In the genomic region with DNA sequence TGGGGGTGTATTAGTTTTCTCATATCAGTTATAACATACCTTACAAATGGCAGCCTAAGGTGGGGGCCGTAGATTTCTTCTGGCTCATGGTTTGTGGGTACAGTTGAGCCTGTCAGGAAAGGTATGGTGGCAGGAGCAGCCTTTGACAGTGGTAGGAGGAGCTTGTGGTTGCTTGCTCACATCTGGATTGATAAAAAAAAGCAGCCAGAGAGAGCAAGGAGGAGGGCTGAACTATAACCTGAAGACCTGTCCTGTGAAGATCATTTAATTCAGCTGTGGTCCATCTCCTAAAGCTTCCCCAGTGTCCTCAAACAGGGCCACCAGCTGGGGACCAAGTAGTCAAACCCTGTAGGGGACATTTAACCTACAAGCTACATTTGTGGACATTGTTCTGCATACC, we compare ENCODE assay signal across 10 mouse cellular contexts. TPM values are rescaled to one million over a fixed set of nuclear protein-coding genes. Genes with fewer than 3 reads are reported as not detected.
DNase-seq lines count a peak whose midpoint lies in the region; ATAC-seq and TF ChIP-seq lines count a peak whose summit lies in the region.
"Had no signal": no experiment of that assay in that cellular context is flagged by ENCODE, and none has a peak within 500 bp of the region (broad histone marks: within the 10 kb centered on the region; RNA-seq: fewer than 3 reads in every experiment).

No protein-coding gene starts in this region.

- no peak overlapping the region for H3K4me3 ChIP-seq in heart, adult 2 months
- H3K4me3 ChIP-seq: forebrain, embryonic 12.5 days had no signal

- H3K27ac ChIP-seq in heart, adult 2 months, result peak overlapping the region; percentile 21; the same call in 1 of the 2 replicates
- H3K27ac ChIP-seq: forebrain, embryonic 12.5 days had no signal

- no peaks in the 10 kb centered on the region for H3K27me3 ChIP-seq in heart, adult 2 months (ENCODE audit: control insufficient read depth, insufficient read depth, low read length)
- H3K27me3 ChIP-seq: forebrain, embryonic 12.5 days had no signal

- no peak for DNase-seq in heart, adult 2 months
- no peak for DNase-seq in heart, postnatal 36 days
- peak; percentile 75 for DNase-seq in A20 (ENCODE audit: low read depth, low spot score)
- DNase-seq in frontal cortex, postnatal 25 days (ENCODE audit: low spot score in 2 of 2), result no peak
- no peak for DNase-seq in gastrocnemius, postnatal 14 days
- DNase-seq in thymus, postnatal 14 days, result no peak
- DNase-seq: gastrocnemius, postnatal 10 days had no signal

- peaks cover 2% of the 10 kb centered on the region; the same call in 1 of the 2 replicates for H3K79me2 ChIP-seq in heart, adult 2 months (replicated peaks; ENCODE audit: control insufficient read depth, insufficient read depth, low read length)

- peaks cover 8% of the 10 kb centered on the region for H3K4me1 ChIP-seq in heart, adult 2 months (ENCODE audit: control insufficient read depth, insufficient read depth, low read length)

- no peak overlapping the region for H3K9ac ChIP-seq in heart, adult 2 months (ENCODE audit: low read depth, low read length)
- H3K9ac ChIP-seq: forebrain, embryonic 12.5 days had no signal

- TF ChIP-seq CTCF in heart, adult 2 months (IDR thresholded peaks at IDR 0.05), result no peak

- peak; percentile 50 for ATAC-seq in common myeloid progenitor, adult 5-6 weeks (replicated peaks; ENCODE audit: low read depth, poor library complexity, severe bottlenecking)
- peak; percentile 30 for ATAC-seq in megakaryocyte, adult 5-6 weeks (ENCODE audit: poor library complexity, severe bottlenecking)

- intact Hi-C loops in heart, adult 2 months (cut with DNase I), result no loop called here
- intact Hi-C loops in heart, postnatal 36 days (cut with DNase I), result no loop called here
- intact Hi-C loops in gastrocnemius, postnatal 14 days (cut with DNase I; ENCODE audit: low total_unique reads), result no loop called here

- 79% methylated on average over 1 of the region's 1 CpGs for WGBS in heart, adult 2 months

- peaks cover 8% of the 10 kb centered on the region for H3K36me3 ChIP-seq in heart, adult 2 months (ENCODE audit: control insufficient read depth, insufficient read depth, low read length)

- TF ChIP-seq POLR2A in heart, adult 2 months (IDR thresholded peaks at IDR 0.05; ENCODE audit: insufficient read depth, low read depth, low read length), result no peak

- no peak for TF ChIP-seq EP300 in heart, adult 2 months (IDR thresholded peaks at IDR 0.05; ENCODE audit: insufficient read depth, low read depth, low read length)

RNA-seq across cellular contexts. Expression of gene Mrpl1, which starts 12.0 kb away (rescaled TPM):
- 10 to 100 TPM; 25.8 to 27.4 TPM for total RNA-seq in heart, adult 2 months (2021)
- 4.8 and 9.0 TPM in 2 replicates for polyA plus RNA-seq in heart, adult 2 months (2012; rRNA removed)
- 10 to 100 TPM; 28.8 to 32.6 TPM for total RNA-seq in heart, postnatal 36 days (2021)
- total RNA-seq in common myeloid progenitor, adult 5-6 weeks (2017), result 47.1 and 47.7 TPM in 2 replicates
- total RNA-seq in megakaryocyte, adult 5-6 weeks (2015), result 24.4 and 27.6 TPM in 2 replicates
- 33.4 and 38.2 TPM in 2 replicates for total RNA-seq in megakaryocyte, adult 5-6 weeks (2017)
- total RNA-seq in gastrocnemius, postnatal 14 days (2021), result 10 to 100 TPM; 21.1 to 22.2 TPM

RNA-seq across cellular contexts. Expression of gene Cnot6l, which starts 57.3 kb away (rescaled TPM):
- total RNA-seq in heart, adult 2 months (2021), result 10 to 100 TPM; 49.6 to 54.3 TPM
- polyA plus RNA-seq in heart, adult 2 months (2012; rRNA removed), result 6.8 and 12.8 TPM in 2 replicates
- 10 to 100 TPM; 76.6 to 78.7 TPM for total RNA-seq in heart, postnatal 36 days (2021)
- 84.6 and 130 TPM in 2 replicates for total RNA-seq in common myeloid progenitor, adult 5-6 weeks (2017)
- 87.4 and 95.4 TPM in 2 replicates for total RNA-seq in megakaryocyte, adult 5-6 weeks (2015)
- 81.4 and 85.0 TPM in 2 replicates for total RNA-seq in megakaryocyte, adult 5-6 weeks (2017)
- total RNA-seq in gastrocnemius, postnatal 14 days (2021), result 10 to 100 TPM; 37.8 to 46.4 TPM
